Mouse (Mus musculus): ENCODE measurements around the gene Gm10639.
"Not testable (repeated sequence)": the region's sequence is repeated elsewhere in the genome, so short reads cannot be mapped to it uniquely, and the experiment has no call there.

Gm10639 gene

GRCm38 (mm10) chr9:78289723-78290122 lies at the start of gene Gm10639:
TSS of gene Gm10639 (plus strand) at chr9:78289923.
- DNase-seq (ENCODE audit: low spot score in 2 of 2), result not testable (repeated sequence)

- DNase-seq (ENCODE audit: low spot score in 2 of 2), result not testable (repeated sequence)
Observed at GRCm38 (mm10) chr9:78255683-78256470, 33.8 kb upstream of the Gm10639 start.

DNA sequence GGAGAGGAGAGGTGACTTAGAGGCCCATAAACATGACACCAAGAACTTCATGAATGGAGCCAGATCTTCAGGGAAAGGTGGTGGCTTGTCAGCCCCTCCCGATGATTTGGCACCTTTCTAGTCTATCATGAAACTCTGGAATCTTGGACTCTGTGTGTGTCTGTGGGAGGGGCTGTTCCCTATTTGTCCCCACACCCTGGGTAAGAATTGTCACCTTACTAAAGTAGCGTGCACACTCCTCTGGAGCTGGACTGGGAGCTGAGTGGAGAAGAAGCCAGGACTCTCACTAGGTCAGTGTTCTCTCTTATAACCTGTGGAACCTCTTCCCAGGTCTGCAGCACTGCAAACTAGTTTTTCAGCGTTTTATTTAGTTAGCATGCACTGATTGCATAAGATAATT lies 32.8 kb upstream of the Gm10639 start, which contains the start of gene Gm3776:
TSS of gene Gm3776 (plus strand) at position 216 of the 400 bp plus-strand sequence.
- DNase-seq (ENCODE audit: low spot score in 2 of 2), result not testable (repeated sequence)

- peak; percentile 18 to 39 for DNase-seq (ENCODE audit: low spot score in 2 of 2)
Observed at GRCm38 (mm10) chr9:78259688-78260087, 30.0 kb upstream of the Gm10639 start.

- DNase-seq (ENCODE audit: low spot score in 2 of 2), result not testable (repeated sequence)
Observed at GRCm38 (mm10) chr9:78270945-78271344, 18.8 kb upstream of the Gm10639 start.

DNA sequence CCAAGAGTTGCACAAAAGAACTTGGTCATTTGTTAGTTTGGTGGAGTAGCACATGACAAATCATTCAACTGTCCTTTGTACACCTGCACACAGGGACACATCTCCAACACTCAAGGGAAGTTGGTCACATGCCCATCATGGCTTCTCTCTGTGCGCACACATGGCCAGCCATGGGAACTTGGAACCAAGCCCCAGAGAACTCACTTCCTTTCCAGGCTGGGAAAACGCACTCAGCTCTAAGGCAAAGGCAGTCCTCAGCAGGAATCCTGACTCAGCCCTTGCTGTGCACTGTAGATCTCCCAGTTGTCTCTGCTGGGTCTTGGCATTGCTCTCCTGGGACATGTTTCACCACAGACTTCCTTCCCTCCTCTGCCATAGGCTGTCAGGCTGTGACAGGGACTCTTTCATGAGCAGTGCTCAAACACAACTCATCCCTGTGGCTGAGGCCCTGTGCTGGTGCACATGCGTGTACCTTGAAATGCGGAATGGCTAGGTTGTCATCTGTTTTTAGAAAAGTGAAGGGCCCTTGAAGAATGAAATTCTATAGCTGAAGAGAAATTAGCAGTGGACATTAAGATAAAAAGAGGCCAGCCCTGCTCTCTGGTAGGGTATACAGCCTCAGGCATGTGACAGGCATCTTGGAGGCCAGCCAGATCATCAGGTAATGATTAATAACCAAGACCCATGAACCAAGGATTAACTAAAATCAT lies 7.6 kb upstream of the Gm10639 start:
- DNase-seq (ENCODE audit: low spot score in 2 of 2), result not testable (repeated sequence)

DNA sequence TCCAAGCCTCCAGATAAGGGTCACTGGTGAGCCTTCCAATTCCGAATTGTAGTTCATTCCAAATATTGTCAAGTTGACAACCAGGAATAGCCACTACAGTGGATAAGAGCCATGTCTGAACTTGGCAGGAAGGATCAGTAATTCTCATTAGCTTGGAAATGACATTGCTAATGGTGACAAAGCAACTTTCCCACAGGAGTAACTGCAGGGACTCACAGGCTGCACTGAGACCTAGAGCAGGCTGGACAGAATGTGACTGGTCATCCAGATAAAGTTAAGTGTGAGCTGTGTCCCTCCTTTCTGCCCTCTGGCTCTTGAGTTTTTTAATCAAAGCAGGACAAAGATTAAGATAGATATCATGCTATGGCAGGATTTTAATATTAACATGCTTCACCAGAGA lies 660 bp upstream of the Gm10639 start:
- DNase-seq (ENCODE audit: low spot score in 2 of 2), result not testable (repeated sequence)

DNA sequence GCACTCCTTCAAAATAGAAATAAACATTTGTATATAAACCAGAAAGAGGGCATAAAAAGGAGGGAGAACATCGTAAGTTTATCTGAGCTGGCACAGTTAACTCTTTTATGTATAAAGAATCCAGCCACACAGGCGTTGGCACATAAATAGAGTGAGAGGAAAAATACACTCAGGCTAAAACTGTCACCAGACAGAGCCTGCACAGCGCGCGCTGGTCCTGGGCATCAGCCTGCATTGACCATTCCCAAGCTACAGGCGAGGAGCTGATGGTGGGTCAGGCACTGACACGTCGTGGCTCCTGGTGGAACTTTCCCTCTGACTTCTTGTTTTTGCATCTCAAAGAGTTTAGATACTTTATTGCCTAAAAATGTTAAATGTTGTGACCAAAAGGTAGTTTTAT lies 2.7 kb downstream of the Gm10639 start:
- DNase-seq (ENCODE audit: low spot score in 2 of 2), result not testable (repeated sequence)

DNA sequence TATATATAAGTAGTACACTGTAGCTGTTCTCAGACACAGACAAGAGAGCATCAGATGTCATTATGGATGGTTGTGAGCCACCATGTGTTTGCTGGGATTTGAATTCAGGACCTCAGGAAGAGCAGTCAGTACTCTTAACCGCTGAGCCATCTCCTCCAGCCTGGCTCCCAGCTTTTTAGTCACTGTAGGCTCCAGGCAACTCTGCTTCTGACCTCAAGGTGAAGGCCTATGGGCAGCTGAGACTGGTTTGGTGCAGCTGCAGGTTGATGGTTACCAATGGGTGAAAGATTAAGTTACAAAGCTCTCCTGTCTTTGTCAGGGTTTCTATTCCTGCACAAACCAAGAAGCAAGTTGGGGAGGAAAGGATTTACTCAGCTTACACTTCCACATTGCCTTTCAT lies 4.0 kb downstream of the Gm10639 start:
- not testable (repeated sequence) for DNase-seq (ENCODE audit: low spot score in 2 of 2)

GRCm38 (mm10) chr9:78294781-78295180 lies 5.1 kb downstream of the Gm10639 start:
- not testable (repeated sequence) for DNase-seq (ENCODE audit: low spot score in 2 of 2)

DNA sequence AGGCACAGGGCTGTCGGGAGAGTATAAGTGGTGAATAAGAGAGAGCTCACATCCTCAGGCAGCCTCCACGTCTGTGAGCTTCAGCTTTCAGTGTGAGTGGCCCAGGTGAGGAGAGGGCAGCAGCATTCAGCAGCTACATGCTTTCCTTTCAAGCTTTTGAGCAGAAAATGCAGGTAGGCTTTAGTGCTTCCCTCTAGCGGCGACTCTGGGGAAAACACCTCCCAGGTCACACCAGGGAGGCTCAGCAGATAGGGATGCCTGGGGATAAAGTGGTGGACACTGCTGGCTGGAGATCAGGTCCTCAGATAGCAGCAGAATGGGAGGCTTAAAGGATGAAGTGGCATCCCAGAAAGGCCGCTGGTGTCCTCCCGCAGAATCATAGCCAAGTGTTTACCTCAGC lies 6.4 kb downstream of the Gm10639 start:
- peak; percentile 9 to 12 for DNase-seq (ENCODE audit: low spot score in 2 of 2)

- DNase-seq (ENCODE audit: low spot score in 2 of 2), result no peak
Observed at GRCm38 (mm10) chr9:78298232-78298631, 8.5 kb downstream of the Gm10639 start.

DNA sequence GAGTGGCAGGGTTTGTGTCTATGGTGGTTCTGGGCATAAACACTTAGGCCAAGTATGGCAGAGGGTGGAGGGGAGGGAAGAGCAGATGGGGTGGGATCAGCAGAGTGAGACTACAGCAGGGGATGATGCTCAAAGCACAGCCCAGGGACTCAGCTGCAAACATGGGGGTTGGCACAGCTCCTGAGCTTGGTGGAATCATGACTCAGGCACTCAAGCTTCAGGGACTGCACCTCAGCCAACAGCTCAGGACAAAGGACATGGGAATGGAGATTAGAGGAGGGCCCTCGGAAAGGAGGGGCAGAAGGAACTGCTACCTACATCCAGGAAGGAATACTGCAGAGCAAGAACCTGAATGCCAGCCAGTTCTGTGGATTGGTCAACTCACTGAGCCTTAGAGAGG lies 9.4 kb downstream of the Gm10639 start:
- not testable (repeated sequence) for DNase-seq (ENCODE audit: low spot score in 2 of 2)

DNA sequence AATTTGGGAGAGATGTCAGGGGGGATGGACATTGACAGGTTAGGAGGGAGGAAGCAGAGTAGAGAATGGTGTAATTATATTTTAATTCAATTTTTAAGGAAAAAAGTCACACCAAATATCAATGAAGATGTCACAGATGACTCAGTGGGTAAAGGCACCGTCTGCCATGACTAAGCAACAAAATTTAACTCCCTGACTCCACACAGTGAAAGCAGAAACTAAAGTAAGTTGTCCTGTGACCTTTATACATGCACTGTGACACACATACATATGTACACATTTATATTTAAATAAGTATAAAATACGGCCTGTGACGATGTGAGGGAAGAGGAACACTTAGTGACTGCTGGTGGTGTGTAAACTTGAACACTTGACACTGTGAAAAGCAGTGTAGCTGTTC lies 18.4 kb downstream of the Gm10639 start:
- DNase-seq (ENCODE audit: low spot score in 2 of 2), result not testable (repeated sequence)

GRCm38 (mm10) chr9:78314696-78315095 lies 25.0 kb downstream of the Gm10639 start, which contains the start of gene Omt2a:
TSS of gene Omt2a (minus strand) at chr9:78314796.
- DNase-seq (ENCODE audit: low spot score in 2 of 2), result no peak

DNA sequence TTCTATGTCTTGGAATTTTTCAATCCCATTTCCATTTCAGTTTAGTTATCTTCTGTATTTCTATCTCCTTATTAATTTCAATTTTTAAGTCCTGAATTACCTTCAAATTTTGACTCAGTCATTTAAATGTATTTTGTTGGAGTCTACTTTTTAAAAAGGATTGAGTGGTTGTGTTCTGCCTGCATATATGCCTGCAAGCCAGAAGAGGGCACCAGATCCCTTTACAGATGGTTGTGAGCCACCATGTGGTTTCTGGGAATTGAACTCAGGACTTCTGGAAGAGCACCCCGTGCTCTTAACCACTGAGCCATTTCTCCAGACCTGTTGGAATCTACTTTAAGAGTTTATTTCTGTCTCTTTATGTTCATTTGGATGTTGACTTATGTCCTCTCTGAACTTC lies 29.8 kb downstream of the Gm10639 start:
- DNase-seq (ENCODE audit: low spot score in 2 of 2), result no peak

GRCm38 (mm10) chr9:78327289-78327688 lies 37.6 kb downstream of the Gm10639 start, which contains the start of gene Omt2b:
TSS of gene Omt2b (plus strand) at chr9:78327589.
- not testable (repeated sequence) for DNase-seq (ENCODE audit: low spot score in 2 of 2)

- DNase-seq (ENCODE audit: low spot score in 2 of 2), result not testable (repeated sequence)
Observed at GRCm38 (mm10) chr9:78337050-78337449, 47.3 kb downstream of the Gm10639 start.

DNA sequence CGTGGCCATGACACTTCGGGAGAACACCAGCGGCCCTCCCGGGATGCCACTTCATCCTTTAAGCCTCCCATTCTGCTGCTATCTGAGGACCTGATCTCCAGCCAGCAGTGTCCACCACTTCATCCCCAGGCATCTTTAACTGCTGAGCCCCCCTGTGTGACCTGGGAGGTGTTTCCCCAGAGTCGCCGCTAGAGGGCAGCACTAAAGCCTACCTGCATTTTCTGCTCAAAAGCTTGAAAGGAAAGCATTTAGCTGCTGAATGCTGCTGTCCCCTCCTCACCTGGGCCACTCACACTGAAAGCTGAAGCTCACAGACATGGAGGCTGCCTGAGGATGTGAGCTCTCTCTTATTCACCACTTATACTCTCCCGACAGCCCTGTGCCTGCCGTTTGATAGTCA lies 50.6 kb downstream of the Gm10639 start:
- peak; percentile 25 to 34 for DNase-seq (ENCODE audit: low spot score in 2 of 2)

DNA sequence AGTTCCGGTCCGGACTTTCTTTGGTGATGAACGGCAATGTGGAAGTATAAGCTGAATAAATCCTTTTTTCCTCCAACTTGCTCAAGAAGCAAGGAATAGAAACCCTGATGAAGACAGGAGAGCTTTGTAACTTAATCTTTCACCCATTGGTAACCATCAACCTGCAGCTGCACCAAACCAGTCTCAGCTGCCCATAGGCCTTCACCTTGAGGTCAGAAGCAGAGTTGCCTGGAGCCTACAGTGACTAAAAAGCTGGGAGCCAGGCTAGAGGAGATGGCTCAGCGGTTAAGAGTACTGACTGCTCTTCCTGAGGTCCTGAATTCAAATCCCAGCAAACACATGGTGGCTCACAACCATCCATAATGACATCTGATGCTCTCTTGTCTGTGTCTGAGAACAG lies 52.8 kb downstream of the Gm10639 start:
- not testable (repeated sequence) for DNase-seq (ENCODE audit: low spot score in 2 of 2)

DNA sequence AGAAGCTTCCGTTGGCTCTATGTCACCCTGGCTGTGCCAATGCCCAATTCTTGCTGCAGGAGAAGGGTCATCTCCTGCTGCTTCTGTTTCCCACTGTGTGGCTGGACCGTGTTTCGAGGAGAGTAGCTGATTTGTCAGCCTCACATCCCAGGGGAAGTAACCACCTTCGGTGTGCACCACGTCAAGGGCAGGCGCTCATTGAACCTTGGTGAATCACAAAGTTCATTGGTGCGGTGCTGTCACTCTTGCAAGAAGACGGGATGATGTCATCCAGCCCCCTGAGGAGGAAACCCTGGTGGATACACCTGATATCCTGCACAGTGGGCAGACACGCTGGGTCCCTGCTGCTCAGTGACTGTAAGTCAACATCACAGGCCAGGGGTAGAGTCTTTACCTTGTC lies 53.3 kb downstream of the Gm10639 start:
- not testable (repeated sequence) for DNase-seq (ENCODE audit: low spot score in 2 of 2)

- not testable (repeated sequence) for DNase-seq (ENCODE audit: low spot score in 2 of 2)
Observed at GRCm38 (mm10) chr9:78345235-78345634, 55.5 kb downstream of the Gm10639 start.

GRCm38 (mm10) chr9:78347004-78347403 lies 57.3 kb downstream of the Gm10639 start:
- DNase-seq (ENCODE audit: low spot score in 2 of 2), result no peak
